Mouse (Mus musculus) forelimb bud, embryonic 11.5 days (tissue): Measurements from ENCODE around the gene Arhgap15.

ENCODE experiments used
- DNase-seq: peaks from one replicate; pipeline ENCODE4 v3.0.0-alpha.2; 2012; ENCODE audit warnings: low read depth, low spot score

Arhgap15 gene

GRCm38 (mm10) chr2:44304261-44304970 lies 555.8 kb downstream of the Arhgap15 start:
- no peak for DNase-seq

- DNase-seq, result no peak
These were observed 556.6 kb downstream of the Arhgap15 start for GRCm38 (mm10) chr2:44304971-44305808.

- DNase-seq, result no peak
These were observed 557.5 kb downstream of the Arhgap15 start for GRCm38 (mm10) chr2:44306137-44306536.

GRCm38 (mm10) chr2:44309124-44309523 lies 560.5 kb downstream of the Arhgap15 start:
- no peak for DNase-seq

- DNase-seq, result no peak
These were observed 560.9 kb downstream of the Arhgap15 start for GRCm38 (mm10) chr2:44309556-44309955.

- no peak for DNase-seq
These were observed 561.6 kb downstream of the Arhgap15 start for GRCm38 (mm10) chr2:44310095-44310748.

GRCm38 (mm10) chr2:44311216-44311615 lies 562.6 kb downstream of the Arhgap15 start:
- DNase-seq, result peak; percentile 24

GRCm38 (mm10) chr2:44313573-44313972 lies 564.9 kb downstream of the Arhgap15 start:
- no peak for DNase-seq

GRCm38 (mm10) chr2:44318436-44318835 lies 569.8 kb downstream of the Arhgap15 start:
- DNase-seq, result no peak

GRCm38 (mm10) chr2:44319479-44319878 lies 570.9 kb downstream of the Arhgap15 start:
- DNase-seq, result no peak

- DNase-seq, result no peak
These were observed 575.2 kb downstream of the Arhgap15 start for GRCm38 (mm10) chr2:44323813-44324212.

- no peak for DNase-seq
These were observed 584.7 kb downstream of the Arhgap15 start for GRCm38 (mm10) chr2:44333295-44333694.

GRCm38 (mm10) chr2:44334006-44334405 lies 585.4 kb downstream of the Arhgap15 start:
- no peak for DNase-seq

GRCm38 (mm10) chr2:44334517-44334916 lies 585.9 kb downstream of the Arhgap15 start:
- no peak for DNase-seq

- no peak for DNase-seq
These were observed 588.2 kb downstream of the Arhgap15 start for GRCm38 (mm10) chr2:44336720-44337354.

GRCm38 (mm10) chr2:44338467-44338866 lies 589.8 kb downstream of the Arhgap15 start:
- no peak for DNase-seq

- DNase-seq, result no peak
These were observed 592.5 kb downstream of the Arhgap15 start for GRCm38 (mm10) chr2:44341091-44341571.

GRCm38 (mm10) chr2:44344861-44345260 lies 596.2 kb downstream of the Arhgap15 start:
- DNase-seq, result no peak

GRCm38 (mm10) chr2:44345325-44345945 lies 596.8 kb downstream of the Arhgap15 start:
- no peak for DNase-seq

- no peak for DNase-seq
These were observed 597.6 kb downstream of the Arhgap15 start for GRCm38 (mm10) chr2:44346184-44346583.

- DNase-seq, result no peak
These were observed 599.2 kb downstream of the Arhgap15 start for GRCm38 (mm10) chr2:44347781-44348180.
